Mouse (Mus musculus) ES-Bruce4 (cell line): ENCODE results near the gene Plin5. TPM values are rescaled to one million over a fixed set of nuclear protein-coding genes. Genes with fewer than 3 reads are reported as not detected.

Experiments
- H3K27ac ChIP-seq: 2 replicates; pipeline ENCODE4 v1.5.1; 2012; ENCODE audit warnings: low read length, inconsistent platforms; ENCODE audit not compliant: insufficient read depth
- H3K27me3 ChIP-seq: 2 replicates; pipeline ENCODE4 v1.6.1; 2012; ENCODE audit warnings: mild to moderate bottlenecking, low read length, inconsistent platforms; ENCODE audit not compliant: control insufficient read depth, poor library complexity, insufficient read depth, severe bottlenecking
- H3K36me3 ChIP-seq: 2 replicates; pipeline ENCODE4 v1.6.1; 2012; ENCODE audit warnings: inconsistent platforms, mild to moderate bottlenecking, low read length, moderate library complexity; ENCODE audit not compliant: control insufficient read depth, poor library complexity, insufficient read depth, severe bottlenecking
- H3K4me1 ChIP-seq: one replicate; pipeline ENCODE4 v1.8.1; 2011; ENCODE audit warnings: low read length; ENCODE audit not compliant: control insufficient read depth, insufficient read depth
- H3K4me3 ChIP-seq: 2 replicates; pipeline ENCODE4 v1.5.1; 2011; ENCODE audit warnings: low read depth, mild to moderate bottlenecking, low read length
- H3K9ac ChIP-seq: 2 replicates; pipeline ENCODE4 v1.6.1; 2012; ENCODE audit warnings: low read depth, mild to moderate bottlenecking, inconsistent platforms; ENCODE audit not compliant: poor library complexity, severe bottlenecking
- H3K9me3 ChIP-seq: replicated peaks from 2 replicates; pipeline ENCODE4 v1.6.1; 2012; ENCODE audit warnings: mild to moderate bottlenecking, low read length, inconsistent platforms; ENCODE audit not compliant: control insufficient read depth, poor library complexity, insufficient read depth, severe bottlenecking
- CTCF ChIP-seq: IDR thresholded peaks from one replicate; pipeline ENCODE4 v1.8.1; 2011; ENCODE audit warnings: low read depth, low read length
- EP300 ChIP-seq: IDR thresholded peaks from 2 replicates; pipeline ENCODE4 v1.6.1; 2011; ENCODE audit warnings: low read depth, low read length; ENCODE audit not compliant: insufficient read depth
- POLR2A ChIP-seq: IDR thresholded peaks from one replicate; pipeline ENCODE4 v1.8.1; 2011; ENCODE audit warnings: low read length; ENCODE audit not compliant: insufficient read depth
- polyA plus RNA-seq: library from polyadenylated mRNA; stranded (reverse); fragments of >200 nt; gene quantifications from 2 replicates; pipeline ENCODE4 v1.2.4, GENCODE M21; 2011; ENCODE audit warnings: low read depth; ENCODE audit not compliant: missing spikeins, insufficient read depth, insufficient read length

The Plin5 gene
- polyA plus RNA-seq: 0.90 and 1.0 TPM in 2 replicates

DNA sequence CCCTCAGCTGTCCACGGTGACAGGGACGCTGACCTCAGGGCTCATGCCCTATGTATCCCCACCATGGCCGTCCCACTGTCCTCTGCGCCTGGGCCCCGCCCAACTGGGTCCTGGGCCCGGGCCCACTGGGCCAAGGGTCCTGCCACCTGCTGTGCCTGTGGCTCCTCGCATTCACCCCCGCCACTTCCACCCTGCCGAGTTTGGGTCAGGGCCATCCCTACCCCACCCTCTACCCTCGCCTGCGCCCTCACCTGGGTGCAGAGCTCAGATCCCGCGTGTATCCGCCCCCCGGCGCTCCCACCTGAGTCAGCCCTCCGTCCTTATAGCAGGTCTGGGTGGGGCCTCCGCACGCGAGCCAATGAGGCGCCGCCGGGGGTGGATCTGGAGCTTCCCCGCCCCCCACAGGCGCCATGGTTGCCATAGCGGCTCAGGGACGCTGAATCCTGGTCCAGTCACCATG is at the start of gene Plin5:
Plin5 (minus strand) TSS at position 346 of the 460 bp plus-strand sequence.
- Histone ChIP-seq H3K4me3 (peak within 1 kb of the TSS; percentile 85), H3K27ac (no peak within 1 kb of the TSS), H3K9ac (peak within 1 kb of the TSS; percentile 31; the same call in 1 of the 2 replicates), H3K9me3 (no peaks in the 10 kb centered on the region), H3K36me3 (no peaks in the 10 kb centered on the region), H3K4me1 (no peaks in the 10 kb centered on the region), H3K27me3 (no peaks in the 10 kb centered on the region)
- peak; percentile 68 for TF ChIP-seq POLR2A
- TF ChIP-seq EP300: no peak

DNA sequence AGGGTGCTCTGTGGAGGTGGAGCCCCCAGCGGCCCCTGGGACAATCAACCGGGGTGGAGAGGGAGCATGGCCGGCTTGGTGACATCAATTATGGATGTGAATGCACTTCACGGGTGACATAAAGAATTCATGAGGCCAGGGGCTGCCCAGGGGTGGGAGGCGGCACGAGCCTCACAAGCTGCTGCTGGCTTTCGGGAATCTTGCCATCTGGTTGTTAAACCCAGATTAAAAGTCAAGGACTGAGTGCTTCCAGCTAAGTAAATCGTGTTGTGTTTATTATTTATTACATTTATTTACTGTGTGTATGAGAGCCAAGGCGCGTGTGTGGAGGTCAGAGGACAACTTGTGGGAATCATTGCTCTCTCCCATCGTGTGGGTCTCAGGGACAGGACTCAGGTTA is 48.3 kb upstream of the Plin5 start:
- no peak for TF ChIP-seq EP300
- TF ChIP-seq CTCF: no peak
- no peak for TF ChIP-seq POLR2A
- no peaks in the 10 kb centered on the region for H3K36me3 ChIP-seq
- H3K27ac ChIP-seq: no peak overlapping the region

DNA sequence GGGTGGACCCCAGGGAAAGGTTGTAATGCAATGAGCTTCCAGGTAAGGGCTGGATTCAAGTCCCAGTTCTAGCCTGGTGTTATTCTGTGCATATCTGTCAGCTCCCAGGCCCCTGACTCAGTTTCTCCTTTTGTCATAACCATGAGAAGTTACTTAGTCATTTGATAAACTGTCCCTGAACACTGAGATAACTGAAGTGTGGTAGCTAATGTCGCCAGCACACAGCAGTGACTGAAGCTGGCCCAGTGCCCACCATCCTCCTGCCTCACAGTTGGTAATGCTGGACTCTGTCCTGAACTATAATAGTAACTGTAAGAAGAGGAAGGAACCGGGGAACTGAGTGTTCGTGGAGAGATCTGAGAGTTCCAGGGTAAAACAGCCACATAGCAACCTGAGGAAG is 47.1 kb upstream of the Plin5 start:
- no peak for TF ChIP-seq POLR2A
- no peaks in the 10 kb centered on the region for H3K36me3 ChIP-seq
- no peak overlapping the region for H3K4me3 ChIP-seq
- no peak overlapping the region for H3K27ac ChIP-seq
- no peaks in the 10 kb centered on the region for H3K9me3 ChIP-seq
- no peak overlapping the region for H3K9ac ChIP-seq
- H3K27me3 ChIP-seq: no peaks in the 10 kb centered on the region
- no peaks in the 10 kb centered on the region for H3K4me1 ChIP-seq

More for the DNA sequence above, 48.3 kb upstream of the Plin5 start:
- no peak overlapping the region for H3K4me3 ChIP-seq
- no peaks in the 10 kb centered on the region for H3K27me3 ChIP-seq
- H3K4me1 ChIP-seq: no peaks in the 10 kb centered on the region
- no peak overlapping the region for H3K9ac ChIP-seq
- no peaks in the 10 kb centered on the region for H3K9me3 ChIP-seq

DNA sequence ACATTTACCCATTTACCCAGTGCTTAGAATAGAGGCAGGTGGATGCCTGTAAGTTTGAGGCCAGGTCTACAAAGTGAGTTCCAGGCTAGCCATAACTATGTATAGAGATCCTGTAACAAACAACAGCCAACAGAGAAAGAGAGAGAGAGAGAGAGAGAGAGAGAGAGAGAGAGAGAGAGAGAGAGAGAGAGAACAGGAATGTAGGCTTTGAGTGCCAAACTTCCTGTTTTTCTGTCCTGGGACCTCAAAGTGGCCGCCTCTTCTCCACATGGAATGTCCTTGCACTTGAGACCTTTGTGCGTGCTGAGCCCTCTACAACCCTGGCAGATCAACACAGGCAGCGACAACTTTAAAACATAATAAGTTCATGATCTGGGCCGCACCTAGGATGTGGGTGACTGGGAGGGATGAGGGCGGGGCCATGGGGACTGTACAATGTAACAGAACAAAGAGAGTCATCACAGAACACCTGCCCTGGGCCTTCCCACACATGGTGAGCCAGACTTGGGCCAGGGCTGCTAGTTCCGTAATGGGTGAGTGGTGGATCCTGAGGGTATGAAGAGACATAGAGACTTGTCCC is 46.2 kb upstream of the Plin5 start:
- H3K9me3 ChIP-seq: no peaks in the 10 kb centered on the region
- H3K27me3 ChIP-seq: no peaks in the 10 kb centered on the region
- no peak overlapping the region for H3K27ac ChIP-seq
- H3K4me3 ChIP-seq: no peak overlapping the region
- H3K4me1 ChIP-seq: no peaks in the 10 kb centered on the region
- H3K36me3 ChIP-seq: no peaks in the 10 kb centered on the region
- TF ChIP-seq EP300: no peak
- no peak for TF ChIP-seq CTCF
- no peak for TF ChIP-seq POLR2A
- no peak overlapping the region for H3K9ac ChIP-seq

DNA sequence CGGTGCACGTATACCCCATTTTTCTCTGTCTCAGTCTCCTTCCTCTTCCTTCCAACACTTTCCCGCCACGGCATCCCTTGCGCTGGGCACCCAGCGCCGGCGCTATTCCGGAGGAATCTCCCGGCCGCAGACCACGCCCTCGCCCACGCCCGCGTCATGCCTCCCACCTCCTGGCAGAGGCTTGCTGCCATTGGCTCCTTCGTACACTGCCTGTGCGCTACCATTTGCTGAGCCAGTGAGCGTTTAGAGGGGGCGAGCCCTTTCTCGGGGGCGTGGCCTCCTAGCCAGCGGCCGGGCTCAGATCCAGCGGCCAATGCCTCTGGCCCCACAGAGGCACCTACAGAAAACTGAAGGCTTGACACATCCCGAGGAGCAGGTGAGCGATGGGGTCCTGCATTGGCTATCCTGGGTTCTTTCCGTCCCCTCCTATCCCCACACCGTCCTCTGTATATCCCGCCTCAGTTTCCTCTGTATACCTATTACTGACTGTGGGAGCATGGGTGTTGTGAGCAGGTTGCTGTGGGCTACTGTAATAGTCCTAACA is 44.9 kb upstream of the Plin5 start, which contains the start of gene Tnfaip8l1:
Tnfaip8l1 (plus strand) TSS at position 247 of the 544 bp plus-strand sequence.
- peak within 1 kb of the TSS; percentile 69 for H3K4me3 ChIP-seq
- H3K27ac ChIP-seq: no peak within 1 kb of the TSS
- no peaks in the 10 kb centered on the region for H3K27me3 ChIP-seq
- TF ChIP-seq POLR2A (peak; percentile 56), CTCF (no peak)
- H3K9me3 ChIP-seq: no peaks in the 10 kb centered on the region
- no peaks in the 10 kb centered on the region for H3K4me1 ChIP-seq
- peak within 1 kb of the TSS; percentile 43; the same call in 1 of the 2 replicates for H3K9ac ChIP-seq
- H3K36me3 ChIP-seq: no peaks in the 10 kb centered on the region

DNA sequence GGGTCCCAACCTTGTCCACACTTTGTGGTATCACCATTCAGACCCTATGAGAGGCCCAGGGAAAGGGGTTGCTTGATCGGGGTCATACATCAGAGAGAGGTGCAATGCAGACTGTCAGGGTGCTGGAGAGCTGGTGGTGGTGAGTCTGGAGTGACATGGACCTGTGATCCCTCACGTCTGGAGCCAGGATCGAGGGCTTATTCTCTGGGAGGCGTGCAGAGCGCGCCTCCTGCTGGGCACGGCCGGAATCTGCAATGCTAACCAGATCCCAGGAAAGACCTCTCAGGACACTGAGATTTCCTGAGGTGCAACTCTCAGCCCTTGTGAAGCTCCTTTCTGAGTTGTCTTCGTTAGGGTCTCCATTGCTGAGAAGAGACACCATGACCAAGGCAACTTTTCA is 42.3 kb upstream of the Plin5 start:
- no peaks in the 10 kb centered on the region for H3K4me1 ChIP-seq
- no peak overlapping the region for H3K9ac ChIP-seq
- H3K36me3 ChIP-seq: no peaks in the 10 kb centered on the region
- no peaks in the 10 kb centered on the region for H3K27me3 ChIP-seq
- no peak overlapping the region for H3K27ac ChIP-seq
- H3K9me3 ChIP-seq: no peaks in the 10 kb centered on the region
- no peak overlapping the region for H3K4me3 ChIP-seq
- TF ChIP-seq POLR2A (no peak), EP300 (no peak), CTCF (peak; percentile 95)
